24 mouse cellular contexts compared by ENCODE assay signal in genomic region chr10:69997082-69997481, GRCm38 (mm10).
DNase-seq lines count a peak whose midpoint lies in the region; ATAC-seq and TF ChIP-seq lines count a peak whose summit lies in the region.
"Had no signal": no experiment of that assay in that cellular context is flagged by ENCODE, and none has a peak within 500 bp of the region (broad histone marks: within the 10 kb centered on the region; RNA-seq: fewer than 3 reads in every experiment).

No protein-coding gene starts in this region.

- TF ChIP-seq CTCF in CH12.LX (conservative IDR thresholded peaks at IDR 0.05 in 1 of 2, IDR thresholded peaks at IDR 0.05 in 1 of 2; ENCODE audit: low read depth in 2 of 2, low read length in 2 of 2) (no peak), MEL (IDR thresholded peaks at IDR 0.05 in 2 of 3, conservative IDR thresholded peaks at IDR 0.05 in 1 of 3; ENCODE audit: control insufficient read depth in 1 of 3, insufficient read depth in 1 of 3, low read depth in 2 of 3, low read length in 3 of 3, poor library complexity in 1 of 3, severe bottlenecking in 1 of 3) (no peak)

- H3K27ac ChIP-seq in CH12.LX (ENCODE audit: insufficient read depth, low read depth) (no peak overlapping the region), MEL (ENCODE audit: control insufficient read depth, low read depth, low read length) (no peak overlapping the region)
- H3K27ac ChIP-seq: embryonic facial prominence, embryonic 10.5 days; embryonic facial prominence, embryonic 12.5 days; forebrain, embryonic 13.5 days; forebrain, embryonic 15.5 days had no signal

- dilution Hi-C loops in CH12.LX (cut with MboI; ENCODE audit: extremely low pct_ligation_motif_present, extremely low pct_unique_long_range_greater_than_20kb, low sequenced_read_pairs), result no loop called here

- H3K9me3 ChIP-seq in CH12.LX (replicated peaks; ENCODE audit: low read length) (no peaks in the 10 kb centered on the region), MEL (replicated peaks; ENCODE audit: insufficient read depth, low read length) (no peaks in the 10 kb centered on the region)
- H3K9me3 ChIP-seq: forebrain, embryonic 15.5 days had no signal

- H3K4me3 ChIP-seq in CH12.LX (replicated peaks in 1 of 3; ENCODE audit: low read depth in 2 of 3, low read length in 2 of 3, poor library complexity in 1 of 3), result no peak overlapping the region
- no peak overlapping the region for H3K4me3 ChIP-seq in MEL (ENCODE audit: control insufficient read depth in 1 of 2, insufficient read depth in 1 of 2, low read depth in 2 of 2, low read length in 2 of 2)
- H3K4me3 ChIP-seq: embryonic facial prominence, embryonic 10.5 days; embryonic facial prominence, embryonic 12.5 days; forebrain, embryonic 13.5 days; forebrain, embryonic 15.5 days had no signal

- TF ChIP-seq RAD21 in CH12.LX (IDR thresholded peaks at IDR 0.05; ENCODE audit: low read depth, low read length) (no peak), MEL (IDR thresholded peaks at IDR 0.05; ENCODE audit: low read depth, low read length) (no peak)

- no peaks in the 10 kb centered on the region for H3K4me1 ChIP-seq in CH12.LX (ENCODE audit: control insufficient read depth in 1 of 2, insufficient read depth in 2 of 2)
- H3K4me1 ChIP-seq in MEL (ENCODE audit: control insufficient read depth in 1 of 2, insufficient read depth in 2 of 2, low read length in 2 of 2), result no peaks in the 10 kb centered on the region; a peak in 1 of 4 replicates
- H3K4me1 ChIP-seq: embryonic facial prominence, embryonic 10.5 days; embryonic facial prominence, embryonic 12.5 days; forebrain, embryonic 13.5 days; forebrain, embryonic 15.5 days had no signal

- 0 out of 2 replicates have a peak, but pooled peaks have one; percentile 25 for ATAC-seq in frontal cortex, adult (ENCODE audit: low TSS enrichment)
- no peak for ATAC-seq in megakaryocyte, adult 5-6 weeks (ENCODE audit: poor library complexity, severe bottlenecking)
- ATAC-seq: activated CD4-positive, CD25-positive, alpha-beta regulatory T cell, adult 4 months; CD4-positive, CD25-positive, alpha-beta regulatory T cell, adult 4 months; forebrain, embryonic 13.5 days; forebrain, embryonic 15.5 days; forebrain, postnatal 0 days; Patski had no signal

- H3K36me3 ChIP-seq in CH12.LX (replicated peaks in 1 of 2; ENCODE audit: control insufficient read depth in 1 of 2, insufficient read depth in 1 of 2, low read length in 1 of 2) (peaks cover 0 to 30% of the 10 kb centered on the region in 2 experiments), MEL (ENCODE audit: control insufficient read depth in 1 of 2, insufficient read depth in 2 of 2, low read length in 2 of 2) (peaks cover 0 to 4% of the 10 kb centered on the region in 2 experiments; a peak in 2 of 4 replicates)
- H3K36me3 ChIP-seq: G1E had no signal

- H3K4me2 ChIP-seq in CH12.LX (ENCODE audit: insufficient read depth, low read depth, poor library complexity, severe bottlenecking), result no peak overlapping the region
- H3K4me2 ChIP-seq: embryonic facial prominence, embryonic 12.5 days; forebrain, embryonic 13.5 days; forebrain, embryonic 15.5 days had no signal

- H3K9ac ChIP-seq in CH12.LX (ENCODE audit: insufficient read depth, low read depth) (no peak overlapping the region), MEL (ENCODE audit: control insufficient read depth, low read depth, low read length, poor library complexity, severe bottlenecking) (no peak overlapping the region)
- H3K9ac ChIP-seq: embryonic facial prominence, embryonic 12.5 days; forebrain, embryonic 13.5 days; forebrain, embryonic 15.5 days; forebrain, postnatal 0 days had no signal

- H3K27me3 ChIP-seq in CH12.LX (replicated peaks) (no peaks in the 10 kb centered on the region), MEL (ENCODE audit: control insufficient read depth in 1 of 2, insufficient read depth in 2 of 2, low read length in 2 of 2) (no peaks in the 10 kb centered on the region)
- H3K27me3 ChIP-seq: embryonic facial prominence, embryonic 12.5 days; forebrain, embryonic 13.5 days; forebrain, embryonic 15.5 days; Patski had no signal

- in situ Hi-C loops in CH12.LX (cut with MboI; ENCODE audit: low pct_ligation_motif_present, low pct_unique_long_range_greater_than_20kb, low sequenced_read_pairs), result loop anchor here (25.0 kb wide), 1 partner anchor 290 kb away; no protein-coding TSS in a partner anchor

- TF ChIP-seq POLR2A in CH12.LX (IDR thresholded peaks at IDR 0.05; ENCODE audit: low read depth, low read length) (no peak), MEL (IDR thresholded peaks at IDR 0.05; ENCODE audit: control insufficient read depth in 1 of 2, insufficient read depth in 1 of 2, low read depth in 1 of 2, low read length in 2 of 2, poor library complexity in 1 of 2) (no peak)

- no peak for DNase-seq in frontal cortex, postnatal 36 days (ENCODE audit: low spot score in 2 of 2)
- DNase-seq in CH12.LX (ENCODE audit: extremely low read depth) (no peak), MEL (ENCODE audit: low read depth, low spot score) (peak; percentile 52)
- DNase-seq in urinary bladder, postnatal 4 days (ENCODE audit: low spot score in 2 of 2), result no peak
- DNase-seq: adrenal gland, adult 8-10 months; adrenal gland, postnatal 14 days; adrenal gland, postnatal 36 days; B cell, adult 2 months; cerebellum, adult 11-12 months; cerebellum, adult 2 months; cerebellum, adult 9-10 months; cerebellum, postnatal 10 days; cerebellum, postnatal 25 days; forebrain, postnatal 0 days had no signal

- TF ChIP-seq EP300 in CH12.LX (IDR thresholded peaks at IDR 0.05; ENCODE audit: low read length) (no peak), MEL (IDR thresholded peaks at IDR 0.05; ENCODE audit: low read depth in 1 of 2, low read length in 2 of 2) (no peak)

- H3K79me2 ChIP-seq in CH12.LX (replicated peaks; ENCODE audit: control insufficient read depth, extremely low read depth, insufficient read depth, poor library complexity, severe bottlenecking), result no peaks in the 10 kb centered on the region
- no peaks in the 10 kb centered on the region for H3K79me2 ChIP-seq in MEL (ENCODE audit: control insufficient read depth, insufficient read depth, low read length, poor library complexity)

TF ChIP-seq in CH12.LX, 34 proteins besides CTCF, POLR2A, EP300 and RAD21:
- no peak for TF ChIP-seq BHLHE40 (IDR thresholded peaks at IDR 0.05; ENCODE audit: low read depth, low read length)
- no peak for TF ChIP-seq MAX (IDR thresholded peaks at IDR 0.05; ENCODE audit: low read length)
- TF ChIP-seq USF1 (IDR thresholded peaks at IDR 0.05; ENCODE audit: low read depth, low read length), result no peak
- peak; percentile 68; the same call in 1 of the 2 replicates for TF ChIP-seq MAFK (IDR thresholded peaks at IDR 0.05; ENCODE audit: insufficient replicate concordance, low read length)
- TF ChIP-seq NRF1 (IDR thresholded peaks at IDR 0.05; ENCODE audit: low read depth, low read length), result no peak
- no peak for TF ChIP-seq MXI1 (IDR thresholded peaks at IDR 0.05; ENCODE audit: low read depth, low read length)
- no peak for TF ChIP-seq TBP (conservative IDR thresholded peaks at IDR 0.05; ENCODE audit: low read depth, low read length)

TF ChIP-seq in MEL, 35 proteins besides CTCF, POLR2A, EP300 and RAD21:
- peak; percentile 67; the same call in 1 of the 2 replicates for TF ChIP-seq MAFK (IDR thresholded peaks at IDR 0.05; ENCODE audit: borderline replicate concordance, low read depth, low read length)
- no peak for TF ChIP-seq ELF1 (IDR thresholded peaks at IDR 0.05; ENCODE audit: low read depth, low read length)
- no peak for TF ChIP-seq CHD1 (IDR thresholded peaks at IDR 0.05; ENCODE audit: low read depth, low read length)
- no peak for TF ChIP-seq MXI1 (IDR thresholded peaks at IDR 0.05; ENCODE audit: low read depth, low read length)
